Mouse (Mus musculus) natural killer cell, adult 2 months (primary cell): ENCODE data around the gene Zfp446.
"Not testable (repeated sequence)": the region's sequence is repeated elsewhere in the genome, so short reads cannot be mapped to it uniquely, and the experiment has no call there.

Experiments used
- DNase-seq, 2 experiments: peaks; one replicate each; pipeline ENCODE4 v3.0.0; 2022; ENCODE audit warnings: low spot score in 2 of 2

The Zfp446 gene

DNA sequence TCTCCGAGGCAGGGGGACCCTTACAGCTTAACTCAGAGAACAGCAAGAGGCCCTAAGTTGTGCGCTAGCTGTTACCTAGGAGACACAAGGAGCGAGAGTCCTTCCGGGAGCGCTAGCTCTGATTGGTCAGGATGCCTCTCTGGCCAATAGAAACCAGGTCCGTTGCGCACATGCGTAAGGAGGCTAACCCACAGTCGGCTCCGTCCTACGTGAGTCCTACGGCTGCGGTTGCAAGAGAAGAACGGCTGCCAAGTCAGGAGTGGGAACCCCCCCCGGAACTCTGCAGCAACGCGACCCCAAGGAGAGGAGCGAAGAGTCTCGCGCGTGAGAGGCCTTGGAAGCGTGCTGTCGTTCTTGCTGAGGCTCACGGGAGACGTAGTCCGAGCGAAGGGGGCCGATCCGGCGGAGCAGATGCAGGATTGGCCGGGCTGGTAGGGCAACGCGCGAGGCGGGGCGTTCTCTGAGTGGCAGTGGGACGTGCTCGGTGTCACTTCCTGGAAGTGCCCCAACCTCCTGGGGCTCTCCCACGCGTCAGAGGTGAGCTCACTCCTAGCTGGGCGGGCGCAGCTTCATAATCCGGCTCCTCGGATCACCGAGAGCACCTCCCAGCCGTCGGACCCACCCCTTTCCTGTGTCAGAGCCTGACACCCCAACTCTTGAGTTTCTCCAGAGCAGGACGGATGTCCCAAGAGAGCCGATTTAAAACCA lies at the start of gene Zfp446:
TSS of gene Zfp446 (plus strand) at position 167 of the 708 bp plus-strand sequence.
- peak; percentile 97 for DNase-seq

DNA sequence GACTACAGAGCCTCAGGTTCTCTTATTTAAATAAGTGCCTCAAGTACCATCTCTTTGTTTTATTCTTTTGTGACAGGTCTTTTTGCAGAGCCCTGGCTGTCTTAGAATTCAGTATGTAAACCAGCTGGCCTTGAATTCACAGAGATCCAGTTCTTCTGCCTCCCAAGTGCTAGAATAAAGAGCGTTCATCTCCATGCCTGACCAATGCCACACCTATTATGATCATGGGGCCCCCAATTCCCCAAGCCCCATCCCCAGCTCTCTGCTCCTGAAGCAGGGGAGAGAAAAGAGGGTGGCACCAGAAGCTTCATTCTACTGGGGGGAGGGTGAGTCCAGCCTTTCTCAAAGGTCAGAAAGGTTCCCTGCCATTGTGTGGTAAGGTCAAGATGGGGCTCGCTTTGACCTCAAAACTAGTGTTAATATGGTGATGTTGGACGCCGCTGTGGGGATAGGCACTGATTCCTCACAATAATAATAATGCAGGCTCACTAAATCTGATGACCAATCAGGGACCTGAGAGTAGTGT lies 44.0 kb upstream of the Zfp446 start:
- no peak for DNase-seq

DNA sequence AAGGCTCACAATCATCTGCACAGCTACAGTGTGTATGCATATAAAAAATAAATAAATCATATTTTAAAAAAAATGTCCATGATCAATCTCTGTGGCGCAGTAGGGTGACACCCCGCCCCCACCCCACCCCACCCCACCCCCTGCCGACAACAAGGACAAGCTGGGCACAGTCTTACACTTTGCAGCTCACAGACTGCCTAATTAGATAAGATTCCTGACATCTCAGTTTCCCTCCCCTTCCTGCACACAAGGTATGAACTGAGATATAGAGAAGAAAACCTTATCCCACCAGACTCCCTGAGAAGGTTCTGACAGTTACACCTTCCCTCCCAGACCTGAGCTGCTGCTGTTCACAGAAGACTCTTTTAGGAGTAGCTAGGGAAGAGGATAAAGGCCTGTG lies 42.8 kb upstream of the Zfp446 start:
- no peak for DNase-seq

DNA sequence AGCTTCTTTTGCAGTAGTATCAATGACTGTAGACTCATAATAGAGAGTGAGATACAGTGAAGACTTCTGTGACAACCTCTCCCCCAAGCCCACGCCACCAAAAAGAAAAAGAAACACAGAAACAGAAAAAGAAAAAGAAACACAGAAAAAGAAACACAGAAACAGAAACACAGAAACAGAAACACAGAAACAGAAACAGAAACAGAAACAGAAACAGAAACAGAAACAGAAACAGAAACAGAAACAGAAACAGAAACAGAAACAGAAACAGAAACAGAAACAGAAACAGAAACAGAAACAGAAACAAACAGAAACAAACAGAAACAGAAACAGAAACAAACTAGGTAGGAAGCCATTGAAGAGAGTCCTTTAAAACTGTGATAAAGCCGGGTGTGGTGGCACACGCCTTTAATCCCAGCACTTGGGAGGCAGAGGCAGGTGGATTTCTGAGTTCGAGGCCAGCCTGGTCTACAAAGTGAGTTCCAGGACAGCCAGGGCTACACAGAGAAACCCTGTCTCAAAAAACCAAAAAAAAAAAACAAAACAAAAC lies 40.3 kb upstream of the Zfp446 start:
- DNase-seq: not testable (repeated sequence)

GRCm38 (mm10) chr7:12940599-12940998 lies 37.0 kb upstream of the Zfp446 start:
- no peak for DNase-seq

- DNase-seq: peak; percentile 19 to 47
These were observed 34.2 kb upstream of the Zfp446 start for GRCm38 (mm10) chr7:12943488-12943887.

- DNase-seq: peak; percentile 95 to 96
These were observed 28.4 kb upstream of the Zfp446 start for GRCm38 (mm10) chr7:12949032-12949871.

- no peak for DNase-seq
These were observed 27.8 kb upstream of the Zfp446 start for GRCm38 (mm10) chr7:12949872-12950229.

DNA sequence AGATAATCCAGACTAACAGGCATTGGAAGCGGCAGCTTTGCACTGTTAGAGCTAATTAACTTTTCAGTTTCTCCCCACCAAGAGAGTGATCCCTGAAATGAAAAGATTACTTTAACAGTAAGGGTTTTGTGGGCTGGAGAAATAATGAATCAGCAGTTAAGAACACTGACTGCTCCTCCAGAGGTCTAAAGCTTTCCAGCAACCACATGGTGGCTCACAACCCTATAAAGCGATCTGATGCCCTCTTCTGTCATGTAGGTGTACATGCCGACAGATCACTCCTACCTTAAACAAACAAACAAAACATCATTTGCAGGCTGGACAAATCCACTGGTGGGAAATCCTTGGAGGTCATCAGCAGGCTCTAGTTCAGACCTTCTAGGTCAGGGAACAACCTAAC lies 22.8 kb upstream of the Zfp446 start:
- no peak for DNase-seq

- DNase-seq: no peak
These were observed 20.1 kb upstream of the Zfp446 start for GRCm38 (mm10) chr7:12957511-12957910.

DNA sequence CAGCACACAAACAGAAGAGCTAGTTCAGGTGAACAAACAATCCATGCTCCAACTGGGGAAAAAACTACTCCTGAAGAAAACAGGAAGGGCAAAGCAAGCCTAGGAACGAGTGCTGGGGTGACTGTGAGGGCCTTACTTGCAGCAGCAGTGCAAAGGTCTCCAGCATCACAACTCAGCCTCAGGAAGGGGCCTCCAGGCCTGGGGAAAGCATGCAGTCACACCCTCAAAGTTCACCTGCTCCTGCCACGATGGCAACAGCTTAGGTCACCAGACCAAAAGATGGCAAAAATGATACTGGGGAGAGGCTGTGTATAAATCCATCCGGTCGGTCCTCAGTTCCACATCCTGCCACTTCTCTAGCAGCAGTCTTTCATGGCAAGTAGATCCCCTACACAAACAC lies 18.7 kb upstream of the Zfp446 start:
- DNase-seq: no peak

DNA sequence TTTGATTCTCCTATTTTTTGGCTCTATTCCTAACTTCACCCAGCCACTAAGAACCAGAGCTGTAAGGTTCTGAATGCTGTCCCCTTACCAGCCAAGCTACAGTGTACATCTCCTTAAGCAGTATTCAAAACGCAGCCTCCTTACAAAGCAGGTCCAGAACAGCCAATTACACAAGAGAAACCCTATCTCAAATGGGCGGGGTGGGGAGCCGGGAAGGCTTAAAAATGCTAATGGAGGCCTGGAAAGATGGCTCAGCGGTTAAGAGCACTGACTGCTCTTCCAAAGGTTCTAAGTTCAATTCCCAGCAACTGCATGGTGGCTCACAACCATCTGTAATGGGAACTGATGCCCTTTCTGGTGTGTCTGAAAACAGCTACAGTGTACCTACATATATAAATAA lies 17.9 kb upstream of the Zfp446 start:
- no peak for DNase-seq

DNA sequence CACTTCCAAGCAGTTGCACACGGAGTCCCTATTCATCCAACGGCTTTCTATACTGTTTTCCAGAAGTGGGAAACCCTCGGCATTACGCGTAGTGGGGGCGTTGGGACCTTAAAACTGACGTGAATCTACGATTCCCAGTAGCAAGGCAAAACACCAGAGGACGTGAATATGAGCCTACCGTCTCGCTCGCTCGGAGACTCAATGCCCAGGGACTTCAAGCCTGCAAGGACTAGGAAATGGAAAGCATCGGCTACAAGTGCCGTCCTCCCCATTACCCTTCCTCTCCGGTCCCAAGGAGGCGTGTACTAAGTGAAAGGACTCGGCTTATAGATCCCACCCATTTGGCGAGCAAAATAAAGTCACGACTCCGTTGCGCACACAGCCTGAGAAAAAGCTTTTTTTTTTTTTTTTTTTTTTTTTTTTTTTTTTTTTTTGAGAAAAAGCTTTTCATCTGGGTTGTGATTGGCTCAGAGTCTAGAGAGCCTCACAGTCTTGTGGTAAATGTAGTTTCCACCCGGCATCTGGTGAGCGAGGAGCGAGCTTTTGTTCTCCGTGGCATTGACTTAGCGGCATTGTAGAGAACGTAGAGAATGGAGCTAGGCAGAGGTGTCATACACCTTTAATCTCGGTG lies 16.0 kb upstream of the Zfp446 start:
- peak; percentile 51 to 62 for DNase-seq

DNA sequence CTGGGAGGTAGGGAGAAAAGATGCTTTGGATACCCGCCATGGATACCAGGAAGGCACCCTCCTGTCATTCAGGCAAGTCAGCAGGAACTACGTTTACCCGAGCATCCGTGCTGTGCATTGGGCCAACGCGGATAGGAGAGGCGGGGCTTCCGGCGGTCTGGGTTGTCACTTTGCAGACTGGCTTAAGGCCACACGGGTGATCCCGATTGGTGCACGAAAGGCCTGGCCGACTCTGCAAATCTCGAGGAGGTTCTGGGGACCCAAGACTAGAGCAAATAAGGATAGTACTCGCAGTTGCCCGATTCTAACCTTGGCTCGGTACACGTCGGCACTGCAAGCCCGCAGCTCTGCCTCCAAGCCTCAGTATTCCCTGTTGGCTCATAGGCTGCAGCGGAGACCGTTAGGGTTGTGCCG lies 12.0 kb upstream of the Zfp446 start, which contains the start of gene Zfp324:
TSS of gene Zfp324 (plus strand) at position 161 of the 414 bp plus-strand sequence.
- peak; percentile 78 for DNase-seq

DNA sequence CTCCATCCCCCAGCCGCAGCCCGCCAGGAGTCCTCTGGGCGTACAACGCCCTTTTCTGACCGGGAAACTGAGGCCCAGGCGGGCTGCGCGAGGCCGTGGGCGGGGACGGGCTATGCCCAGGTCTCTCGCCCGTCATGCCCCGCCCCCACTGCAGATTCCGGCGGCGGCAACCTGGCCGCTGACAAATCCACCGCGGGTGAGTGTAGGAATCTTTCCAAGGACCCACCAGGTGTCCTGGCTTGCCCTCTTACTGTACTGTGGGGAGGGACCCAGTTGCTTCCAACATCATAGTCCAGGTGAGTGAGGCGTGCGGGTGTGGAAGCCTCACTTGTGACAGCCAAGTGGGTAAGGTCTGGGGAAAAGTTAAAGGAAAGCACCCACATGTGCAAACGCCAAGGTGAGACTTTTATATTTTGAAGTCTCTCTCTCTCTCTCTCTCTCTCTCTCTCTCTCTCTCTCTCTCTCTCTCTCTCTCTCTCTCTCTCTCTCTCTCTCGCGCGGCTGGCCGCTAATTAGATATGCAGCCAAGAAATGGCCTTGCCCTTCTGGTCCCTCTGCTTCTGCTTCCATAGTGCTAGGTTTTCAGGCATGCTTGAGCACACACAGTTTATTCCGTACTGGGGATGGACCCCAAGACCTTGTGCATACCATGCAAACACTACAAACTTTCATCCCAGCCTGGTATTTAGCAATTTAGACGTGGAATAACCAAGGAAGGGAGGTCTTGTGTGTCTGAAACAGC lies 11.4 kb upstream of the Zfp446 start:
- peak; percentile 16 to 21 for DNase-seq

- DNase-seq: no peak
These were observed 6.7 kb upstream of the Zfp446 start for GRCm38 (mm10) chr7:12970906-12971305.

DNA sequence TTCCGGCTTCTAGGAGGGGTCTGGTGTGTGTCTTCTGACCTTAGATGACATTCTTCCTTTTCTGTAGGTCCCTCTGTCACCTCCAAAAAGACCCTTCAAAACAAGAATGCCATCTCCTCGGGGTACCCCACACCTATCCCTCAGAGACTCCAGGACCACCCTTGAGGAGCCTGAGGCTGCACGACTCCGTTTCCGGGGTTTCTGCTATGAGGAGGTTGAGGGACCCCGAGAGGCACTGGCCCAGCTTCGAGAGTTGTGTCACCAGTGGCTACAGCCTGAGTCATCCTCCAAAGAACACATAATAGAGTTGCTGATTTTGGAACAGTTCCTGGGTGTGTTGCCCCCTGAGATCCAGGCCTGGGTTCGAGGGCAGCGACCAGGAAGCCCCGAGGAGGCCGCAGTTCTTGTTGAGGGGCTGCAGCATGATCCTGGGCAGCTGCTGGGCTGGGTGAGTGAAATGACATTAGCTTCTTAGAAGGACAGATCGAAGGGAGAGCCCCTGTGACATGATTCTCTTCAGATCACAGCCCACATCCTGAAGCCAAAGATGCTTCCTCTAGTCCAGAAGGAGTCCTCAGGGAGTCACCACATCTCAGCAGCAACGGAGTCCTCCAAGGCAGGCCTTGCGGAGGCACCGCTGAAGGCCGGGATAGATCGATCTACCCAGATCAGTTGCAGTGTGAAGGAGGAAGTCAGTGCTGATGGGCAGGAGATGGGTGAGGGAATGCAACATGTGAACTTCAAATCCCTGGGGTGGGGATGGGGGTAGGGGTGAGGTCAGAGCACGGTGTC lies 1.5 kb downstream of the Zfp446 start:
- DNase-seq: no peak

DNA sequence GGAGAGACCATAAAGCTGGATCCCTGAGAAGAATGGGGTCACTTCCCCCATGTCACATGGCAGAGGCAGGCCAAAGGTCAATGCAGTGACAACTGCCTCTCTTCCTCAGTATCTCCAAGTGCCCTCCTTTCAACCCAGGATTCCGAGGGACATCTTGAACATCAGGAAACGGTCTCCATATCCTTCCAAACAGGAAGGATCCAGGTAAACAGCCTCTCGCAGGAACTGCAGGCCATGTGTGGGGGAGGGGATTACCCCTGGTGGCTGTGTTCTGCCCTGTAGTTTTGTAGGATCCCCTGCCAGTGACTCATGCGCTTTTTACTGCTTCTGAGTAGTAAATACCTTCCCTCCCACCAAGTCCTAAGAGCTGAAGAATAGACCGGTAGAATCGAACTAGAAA lies 2.1 kb downstream of the Zfp446 start:
- DNase-seq: no peak

DNA sequence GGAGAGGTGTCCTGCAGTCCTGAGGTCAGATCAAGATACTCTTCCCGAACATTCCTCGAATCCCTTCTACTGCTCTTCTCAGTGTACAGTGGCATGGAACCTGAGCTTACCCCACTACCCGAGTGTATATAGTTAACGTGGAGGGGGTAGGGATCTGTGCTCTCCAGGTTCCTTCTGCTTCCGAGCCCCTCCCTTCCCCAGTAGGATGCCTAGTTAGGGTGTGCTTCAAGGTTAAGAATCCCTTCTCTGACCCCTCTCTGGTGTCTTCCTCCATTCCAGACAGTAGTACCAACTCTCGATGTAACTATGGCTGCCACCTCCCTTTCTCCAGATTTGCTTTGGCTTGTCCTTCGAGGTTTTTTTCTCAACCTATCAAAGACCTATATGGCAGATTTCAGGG lies 2.6 kb downstream of the Zfp446 start:
- DNase-seq: no peak

DNA sequence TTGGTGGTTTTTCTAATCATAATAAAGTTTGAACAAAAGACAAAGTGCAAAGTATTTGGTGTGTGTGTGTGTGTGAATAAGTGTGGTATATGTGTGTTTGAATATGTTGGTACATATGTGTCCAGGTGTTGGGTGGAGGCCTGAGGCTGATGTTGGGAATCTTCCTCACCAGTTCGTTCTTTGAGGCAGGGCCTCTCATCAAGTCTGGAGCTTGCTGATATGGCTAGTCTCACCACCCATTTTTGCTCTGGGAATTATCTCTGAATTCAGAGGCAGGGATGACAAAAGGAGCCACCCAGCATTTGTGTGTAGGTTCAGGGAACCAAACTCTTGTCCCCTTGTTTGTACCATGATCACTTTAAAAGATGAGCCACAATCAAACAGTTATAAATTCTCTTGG lies 8.1 kb downstream of the Zfp446 start:
- DNase-seq: no peak

GRCm38 (mm10) chr7:12986906-12987305 lies 9.3 kb downstream of the Zfp446 start:
- DNase-seq: no peak
